Mouse (Mus musculus): ENCODE data around the gene Ptges2. TPM values are rescaled to one million over a fixed set of nuclear protein-coding genes. Genes with fewer than 3 reads are reported as not detected.

Gene Ptges2
- total RNA-seq, 2 experiments from 2014 or later: 44.4 to 50.3 TPM

DNA sequence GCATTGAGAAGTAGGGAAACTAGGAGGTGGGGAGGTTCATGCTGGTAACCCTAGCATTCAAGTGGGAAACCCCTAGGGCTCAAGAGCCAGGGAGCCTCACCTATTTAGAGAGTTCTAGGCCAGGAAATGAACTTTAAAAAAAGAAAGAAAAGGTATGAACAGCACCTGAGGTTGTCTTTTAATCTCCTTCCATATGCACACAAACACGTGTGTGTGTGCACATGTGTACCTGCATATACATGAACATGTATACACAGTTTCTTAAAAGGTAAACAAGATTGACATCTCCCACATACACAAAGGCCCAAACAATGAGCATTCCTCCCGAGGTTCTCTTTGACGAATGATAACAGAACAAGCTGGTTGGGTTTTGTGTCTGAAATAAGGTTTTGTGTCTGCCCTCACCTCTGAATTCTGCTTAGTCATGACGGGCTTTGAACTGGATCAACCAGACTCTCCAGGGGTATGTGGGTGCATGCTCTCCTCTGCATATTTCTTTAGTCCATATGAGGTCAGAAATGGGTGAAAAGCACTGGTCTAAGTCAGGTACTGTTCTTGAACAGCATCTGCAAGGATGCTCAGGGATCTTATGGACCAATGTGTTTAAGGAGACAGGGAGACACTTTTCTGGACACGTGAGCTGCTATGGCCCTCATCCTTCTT is 58.1 kb downstream of the Ptges2 start:
- intact Hi-C loops (cut with DNase I): no loop called here
- DNase-seq (ENCODE audit: low spot score in 2 of 2): no peak

DNA sequence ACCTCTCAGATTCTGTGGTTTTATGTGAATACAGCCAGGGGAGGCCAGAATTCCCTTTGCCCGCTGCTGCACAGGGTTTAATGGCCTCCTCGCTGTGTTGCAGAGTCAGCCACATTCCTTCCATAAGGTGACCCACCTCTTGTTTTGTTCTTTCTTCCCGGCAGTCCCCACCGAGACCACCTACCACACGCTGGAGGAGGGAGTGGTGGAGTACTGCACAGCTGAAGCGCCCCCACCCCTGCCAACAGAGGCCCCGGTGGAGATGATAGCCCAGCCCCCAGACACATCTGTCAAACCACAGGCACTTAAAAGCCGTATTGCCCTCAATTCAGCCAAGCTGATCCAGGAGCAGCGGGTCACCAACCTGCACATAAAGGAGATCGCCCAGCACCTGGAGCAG is 58.9 kb downstream of the Ptges2 start:
- no peak for DNase-seq (ENCODE audit: low spot score in 2 of 2)
- intact Hi-C loops (cut with DNase I): no loop called here

GRCm38 (mm10) chr2:32455101-32455500 is 59.4 kb downstream of the Ptges2 start:
- intact Hi-C loops (cut with DNase I): no loop called here
- DNase-seq (ENCODE audit: low spot score in 2 of 2): no peak

Other genes starting within 250 kb of the Ptges2 start
- gene Prrc2b, start 244.8 kb upstream of the Ptges2 start, total RNA-seq (2021): 100 to 1,000 TPM; 240 TPM
- gene Pomt1, start 159.3 kb upstream of the Ptges2 start, total RNA-seq (2021): 10 to 100 TPM; 21.4 to 24.4 TPM
- gene Uck1, start 135.7 kb upstream of the Ptges2 start, total RNA-seq (2021): 10 to 100 TPM; 51.6 to 55.8 TPM
- gene Golga2, start 108.5 kb upstream of the Ptges2 start, total RNA-seq (2021): 10 to 100 TPM; 82.6 to 82.8 TPM
- 100 to 1,000 TPM; 213 to 214 TPM for gene Swi5, start 107.8 kb upstream of the Ptges2 start, total RNA-seq (2021)
- gene Ciz1, start 43.6 kb upstream of the Ptges2 start, total RNA-seq (2021): 10 to 100 TPM; 67.5 to 73.1 TPM
- gene Dnm1, start 42.6 kb upstream of the Ptges2 start, total RNA-seq (2021): 1,000 to 10,000 TPM; 1,197 to 1,302 TPM
- gene 1110008P14Rik, start 14.0 kb upstream of the Ptges2 start, total RNA-seq (2021): 100 to 1,000 TPM; 375 to 446 TPM
- gene Lcn2, start 7.6 kb upstream of the Ptges2 start, total RNA-seq (2021): under 1 TPM; 0.76 to 0.85 TPM
- gene Naif1, start 54.6 kb downstream of the Ptges2 start, total RNA-seq (2021): 1 to 10 TPM; 4.2 TPM
- gene Slc25a25, start 55.5 kb downstream of the Ptges2 start, total RNA-seq (2021): 10 to 100 TPM; 59.0 to 64.8 TPM
- gene Fam102a, start 139.4 kb downstream of the Ptges2 start, total RNA-seq (2021): 10 to 100 TPM; 52.2 to 57.8 TPM
- gene Dpm2, start 175.0 kb downstream of the Ptges2 start, total RNA-seq (2021): 10 to 100 TPM; 76.1 to 81.8 TPM
- 1 to 10 TPM; 7.5 to 8.3 TPM for gene Pip5kl1, start 178.9 kb downstream of the Ptges2 start, total RNA-seq (2021)
- under 1 TPM; 0.80 to 0.94 TPM for gene 9430097D07Rik, start 179.8 kb downstream of the Ptges2 start, total RNA-seq (2021)
- gene St6galnac4, start 191.2 kb downstream of the Ptges2 start, total RNA-seq (2021): 10 to 100 TPM; 40.1 to 41.1 TPM
- 100 to 1,000 TPM; 112 to 117 TPM for gene St6galnac6, start 203.8 kb downstream of the Ptges2 start, total RNA-seq (2021)
- 100 to 1,000 TPM; 157 to 159 TPM for gene Ak1, start 225.9 kb downstream of the Ptges2 start, total RNA-seq (2021)

Data from left cerebral cortex, postnatal 25 days (tissue).